Mouse (Mus musculus) midbrain, embryonic 14.5 days (tissue): Measurements from ENCODE around the gene Prss44. TPM values are rescaled to one million over a fixed set of nuclear protein-coding genes. Genes with fewer than 3 reads are reported as not detected.

Source experiments
- ATAC-seq: fragments of 200-750 bp; cut with Nextera tagmentation; 2 replicates; pipeline ENCODE4 v1.8.0; 2017; ENCODE audit warnings: moderate number of reproducible peaks, moderate library complexity; ENCODE audit not compliant: low FRiP score, low TSS enrichment
- DNase-seq: peaks from one replicate; pipeline ENCODE4 v3.0.0-alpha.2; 2015
- H3K27ac ChIP-seq: fragments of 300-500 bp; sonication (generic); replicated peaks from 2 replicates; pipeline ENCODE4 v1.5.1; 2014; ENCODE audit warnings: mild to moderate bottlenecking, low read depth, low read length, moderate library complexity
- H3K27me3 ChIP-seq: fragments of 300-500 bp; sonication (generic); 2 replicates; pipeline ENCODE4 v1.6.1; 2014; ENCODE audit warnings: low read length, control low read depth, mixed read lengths; ENCODE audit not compliant: control insufficient read depth, insufficient read depth
- H3K36me3 ChIP-seq: fragments of 300-500 bp; sonication (generic); 2 replicates; pipeline ENCODE4 v1.6.1; 2014; ENCODE audit warnings: low read length, control low read depth; ENCODE audit not compliant: control insufficient read depth, insufficient read depth
- H3K4me1 ChIP-seq: fragments of 300-500 bp; sonication (generic); 2 replicates; pipeline ENCODE4 v1.6.1; 2014; ENCODE audit warnings: mild to moderate bottlenecking, antibody characterized with exemption, low read length, control low read depth; ENCODE audit not compliant: control insufficient read depth, insufficient read depth
- H3K4me2 ChIP-seq: fragments of 300-500 bp; sonication (generic); 2 replicates; pipeline ENCODE4 v1.6.1; 2014; ENCODE audit warnings: mild to moderate bottlenecking, low read length, moderate library complexity
- H3K4me3 ChIP-seq: fragments of 300-500 bp; sonication (generic); replicated peaks from 2 replicates; pipeline ENCODE4 v1.5.1; 2014; ENCODE audit warnings: low read depth, low read length
- H3K9ac ChIP-seq: fragments of 300-500 bp; sonication (generic); replicated peaks from 2 replicates; pipeline ENCODE4 v1.6.1; 2014; ENCODE audit warnings: mild to moderate bottlenecking, low read length, moderate library complexity
- H3K9me3 ChIP-seq: fragments of 300-500 bp; sonication (generic); 2 replicates; pipeline ENCODE4 v1.6.1; 2016; ENCODE audit warnings: low read length, control low read depth, mixed read lengths; ENCODE audit not compliant: control insufficient read depth
- WGBS: fragments of 180-500 bp; shearing (Covaris S2); extraction: QIAGEN DNeasy Blood & Tissue Kit; methylation state at CpG from one replicate; pipeline ENCODE4 v1.1.7; 2014; 5-methylcytosine and 5-hydroxymethylcytosine counted together
- polyA plus RNA-seq: library from polyadenylated mRNA; unstranded; fragments of >200 nt; fragmentation: Nextera tagmentation; extraction: Ambion mirVana; gene quantifications from 2 replicates; pipeline ENCODE4 v1.2.1, GENCODE M21; 2014

Gene Prss44
- polyA plus RNA-seq, result not detected in 2 replicates

DNA sequence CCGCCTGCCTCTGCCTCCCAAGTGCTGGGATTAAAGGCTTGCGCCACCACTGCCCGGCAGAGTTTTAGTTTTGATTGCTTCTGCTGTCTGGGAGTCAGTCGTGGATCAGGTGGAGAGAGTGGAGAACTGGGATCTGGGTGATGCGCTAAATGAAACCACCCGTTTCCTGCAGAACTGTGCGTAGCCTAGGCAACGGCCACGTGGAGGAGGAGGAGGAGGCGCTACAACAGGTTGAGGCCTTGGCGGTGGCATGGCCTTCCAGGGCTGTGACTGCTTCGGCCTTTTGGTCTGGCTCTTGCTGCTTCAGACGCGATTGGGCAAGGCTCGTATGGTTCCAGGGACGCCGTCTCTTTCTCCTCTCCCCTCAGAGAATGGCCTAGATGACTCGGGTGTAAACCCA is at the start of gene Prss44:
Prss44 (plus strand) TSS at position 206 of the 400 bp plus-strand sequence.
- Histone ChIP-seq H3K4me2 (no peak within 1 kb of the TSS), H3K4me1 (no peaks in the 10 kb centered on the region), H3K36me3 (no peaks in the 10 kb centered on the region), H3K9ac (no peak within 1 kb of the TSS), H3K9me3 (no peaks in the 10 kb centered on the region), H3K4me3 (no peak within 1 kb of the TSS), H3K27ac (no peak within 1 kb of the TSS), H3K27me3 (no peaks in the 10 kb centered on the region)
- ATAC-seq (no peak), DNase-seq (no peak)
- WGBS, result 66% methylated on average over 18 of the region's 18 CpGs

DNA sequence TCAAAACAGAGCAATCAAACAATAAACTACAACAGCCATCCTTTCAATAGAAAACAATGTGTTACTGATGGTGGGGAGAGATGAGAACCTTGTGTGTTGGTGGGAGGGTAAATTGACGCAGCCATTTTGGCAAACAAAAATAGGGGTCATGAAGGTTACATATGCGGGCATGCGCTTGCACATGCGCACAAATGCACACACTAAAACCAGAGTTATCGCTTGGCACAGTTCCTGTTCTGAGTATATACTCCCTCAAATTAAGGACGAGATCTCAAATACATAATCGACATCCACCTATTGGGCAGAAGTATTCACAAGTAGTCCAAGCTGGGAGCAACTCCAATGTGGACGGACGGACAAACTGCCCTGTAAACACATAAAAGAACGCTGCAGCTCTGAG is 41.5 kb upstream of the Prss44 start:
- Histone ChIP-seq H3K4me1 (no peaks in the 10 kb centered on the region), H3K27ac (no peak overlapping the region), H3K9ac (no peak overlapping the region), H3K36me3 (no peaks in the 10 kb centered on the region), H3K27me3 (no peaks in the 10 kb centered on the region), H3K9me3 (no peaks in the 10 kb centered on the region), H3K4me3 (no peak overlapping the region), H3K4me2 (no peak overlapping the region)
- ATAC-seq, result no peak
- WGBS, result 94% methylated on average over 10 of the region's 10 CpGs
- no peak for DNase-seq

GRCm38 (mm10) chr9:110774403-110775268 is 39.2 kb upstream of the Prss44 start:
- no peak for ATAC-seq
- H3K4me3 ChIP-seq, result no peak overlapping the region
- H3K27ac ChIP-seq, result no peak overlapping the region
- H3K9ac ChIP-seq, result no peak overlapping the region
- no peaks in the 10 kb centered on the region for H3K9me3 ChIP-seq
- no peaks in the 10 kb centered on the region for H3K4me1 ChIP-seq
- no peak for DNase-seq
- no peaks in the 10 kb centered on the region for H3K27me3 ChIP-seq
- no peak overlapping the region for H3K4me2 ChIP-seq
- H3K36me3 ChIP-seq, result no peaks in the 10 kb centered on the region
- WGBS, result 82% methylated on average over 15 of the region's 15 CpGs

DNA sequence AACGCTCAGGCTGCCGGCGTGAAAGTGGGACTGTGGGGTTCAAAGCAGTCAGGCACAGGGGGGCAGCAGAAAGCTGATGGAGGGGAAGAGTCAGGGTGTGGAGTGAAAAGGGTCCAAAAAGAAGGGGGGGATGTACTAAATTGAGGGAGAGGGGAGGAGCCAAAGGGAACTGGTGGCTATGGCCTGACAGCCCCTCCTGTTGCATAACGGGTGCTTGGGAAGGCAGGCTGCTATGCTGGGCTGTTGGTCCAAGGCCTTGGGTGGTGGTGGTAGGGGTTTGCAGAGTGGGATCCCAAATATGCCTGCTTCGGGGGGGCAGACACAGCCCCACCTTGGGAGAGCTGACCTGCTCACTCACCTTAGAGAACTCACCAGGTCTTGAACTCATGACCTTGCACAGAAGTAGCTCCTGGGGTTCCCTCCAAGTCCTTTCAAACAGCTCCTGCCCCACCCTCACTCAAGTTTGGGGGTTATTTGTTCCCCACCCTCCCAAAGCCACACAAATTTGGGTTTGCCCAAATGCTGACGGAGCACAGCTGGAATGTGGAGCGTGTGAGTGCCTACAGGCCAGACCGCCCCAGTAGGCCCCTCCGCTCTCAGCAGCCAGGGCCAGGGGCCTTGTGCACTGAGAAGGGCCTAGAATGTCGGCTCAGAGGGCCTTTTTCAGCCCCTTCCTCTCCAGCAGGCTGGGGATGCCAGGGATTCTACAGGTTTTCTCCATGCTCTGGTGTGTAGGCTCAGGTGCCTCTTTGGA is 38.3 kb upstream of the Prss44 start:
- DNase-seq, result no peak
- Histone ChIP-seq H3K9me3 (no peaks in the 10 kb centered on the region), H3K27me3 (no peaks in the 10 kb centered on the region), H3K4me3 (no peak overlapping the region), H3K27ac (no peak overlapping the region), H3K4me2 (no peak overlapping the region), H3K36me3 (no peaks in the 10 kb centered on the region), H3K9ac (no peak overlapping the region), H3K4me1 (no peaks in the 10 kb centered on the region)
- ATAC-seq, result no peak
- WGBS, result 84% methylated on average over 10 of the region's 10 CpGs

- no peaks in the 10 kb centered on the region for H3K9me3 ChIP-seq
- no peak for ATAC-seq
- WGBS, result 84% methylated on average over 1 of the region's 1 CpGs
- H3K9ac ChIP-seq, result no peak overlapping the region
- H3K27ac ChIP-seq, result no peak overlapping the region
- no peak overlapping the region for H3K4me2 ChIP-seq
- peak; percentile 5 for DNase-seq
- H3K27me3 ChIP-seq, result no peaks in the 10 kb centered on the region
- H3K4me3 ChIP-seq, result no peak overlapping the region
- no peaks in the 10 kb centered on the region for H3K4me1 ChIP-seq
- no peaks in the 10 kb centered on the region for H3K36me3 ChIP-seq
Measured at GRCm38 (mm10) chr9:110778100-110778499, 35.7 kb upstream of the Prss44 start.

DNA sequence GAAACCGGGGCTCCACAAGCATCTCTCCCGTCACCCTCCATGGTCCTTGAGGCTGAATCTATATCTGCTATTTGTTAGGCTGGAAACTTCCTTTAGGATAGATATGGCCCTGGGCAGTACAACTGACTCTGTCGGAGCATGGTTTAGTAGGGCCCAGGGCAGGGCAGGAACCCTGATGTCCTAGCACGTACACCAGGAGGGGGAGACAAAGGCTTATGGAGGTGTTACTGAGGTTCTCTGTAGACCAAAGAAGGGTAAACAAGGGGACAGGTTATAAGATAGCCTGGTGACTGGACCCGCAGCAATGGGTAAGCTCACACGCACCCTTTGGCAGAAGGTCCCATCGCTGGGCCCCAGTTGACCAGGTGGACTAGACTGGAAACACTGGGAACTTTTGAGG is 35.2 kb upstream of the Prss44 start:
- Histone ChIP-seq H3K9me3 (no peaks in the 10 kb centered on the region), H3K9ac (no peak overlapping the region), H3K4me2 (no peak overlapping the region), H3K4me1 (no peaks in the 10 kb centered on the region), H3K27me3 (no peaks in the 10 kb centered on the region), H3K27ac (no peak overlapping the region), H3K36me3 (no peaks in the 10 kb centered on the region), H3K4me3 (no peak overlapping the region)
- WGBS, result 85% methylated on average over 7 of the region's 7 CpGs
- no peak for DNase-seq
- no peak for ATAC-seq

GRCm38 (mm10) chr9:110779242-110779913 is 34.4 kb upstream of the Prss44 start:
- WGBS, result 54% methylated on average over 5 of the region's 5 CpGs
- ATAC-seq (no peak), DNase-seq (peak; percentile 18)
- Histone ChIP-seq H3K36me3 (no peaks in the 10 kb centered on the region), H3K4me3 (no peak overlapping the region), H3K9me3 (no peaks in the 10 kb centered on the region), H3K4me2 (no peak overlapping the region), H3K27ac (no peak overlapping the region), H3K4me1 (no peaks in the 10 kb centered on the region), H3K27me3 (no peaks in the 10 kb centered on the region), H3K9ac (no peak overlapping the region)

GRCm38 (mm10) chr9:110781256-110781721 is 32.5 kb upstream of the Prss44 start:
- Histone ChIP-seq H3K36me3 (no peaks in the 10 kb centered on the region), H3K9ac (peak overlapping the region; percentile 67), H3K4me1 (no peaks in the 10 kb centered on the region), H3K4me2 (peak overlapping the region; percentile 75), H3K27me3 (no peaks in the 10 kb centered on the region), H3K9me3 (no peaks in the 10 kb centered on the region), H3K4me3 (peak overlapping the region; percentile 46), H3K27ac (peak overlapping the region; percentile 77)
- peak; percentile 97 for DNase-seq
- under 1% methylated on average over 43 of the region's 43 CpGs for WGBS
- peak; percentile 94 for ATAC-seq
